Mouse (Mus musculus) intestine, embryonic 16.5 days (tissue): ENCODE data around the gene Prkn. TPM values are rescaled to one million over a fixed set of nuclear protein-coding genes. Genes with fewer than 3 reads are reported as not detected.

Experiments used
- ATAC-seq: fragments of 200-750 bp; cut with Nextera tagmentation; 2 replicates; pipeline ENCODE4 v1.8.0; 2017; ENCODE audit warnings: moderate TSS enrichment, moderate library complexity
- H3K27ac ChIP-seq: fragments of 300-500 bp; sonication (generic); 2 replicates; pipeline ENCODE4 v1.5.1; 2014; ENCODE audit warnings: mild to moderate bottlenecking, low read length
- H3K27me3 ChIP-seq: fragments of 300-500 bp; sonication (generic); replicated peaks from 2 replicates; pipeline ENCODE4 v1.6.1; 2014; ENCODE audit warnings: low read length, control low read depth, mixed read lengths; ENCODE audit not compliant: control insufficient read depth, insufficient read depth
- H3K36me3 ChIP-seq: fragments of 300-500 bp; sonication (generic); 2 replicates; pipeline ENCODE4 v1.6.1; 2014; ENCODE audit warnings: low read length, control low read depth; ENCODE audit not compliant: control insufficient read depth, insufficient read depth
- H3K4me1 ChIP-seq: fragments of 300-500 bp; sonication (generic); 2 replicates; pipeline ENCODE4 v1.6.1; 2014; ENCODE audit warnings: low read length, control low read depth, mixed read lengths; ENCODE audit not compliant: control insufficient read depth, insufficient read depth
- H3K4me2 ChIP-seq: fragments of 300-500 bp; sonication (generic); 2 replicates; pipeline ENCODE4 v1.6.1; 2014; ENCODE audit warnings: low read depth, low read length, control low read depth
- H3K4me3 ChIP-seq: fragments of 300-500 bp; sonication (generic); 2 replicates; pipeline ENCODE4 v1.5.1; 2014; ENCODE audit warnings: mild to moderate bottlenecking, low read length
- H3K9ac ChIP-seq: fragments of 300-500 bp; sonication (generic); 2 replicates; pipeline ENCODE4 v1.6.1; 2014; ENCODE audit warnings: low read depth, low read length
- H3K9me3 ChIP-seq: fragments of 300-500 bp; sonication (generic); 2 replicates; pipeline ENCODE4 v1.6.1; 2016; ENCODE audit warnings: low read length, control low read depth; ENCODE audit not compliant: control insufficient read depth
- WGBS: fragments of 180-500 bp; shearing (Covaris S2); extraction: QIAGEN DNeasy Blood & Tissue Kit; methylation state at CpG from one replicate; pipeline ENCODE4 v1.1.7; 2014; 5-methylcytosine and 5-hydroxymethylcytosine counted together
- polyA plus RNA-seq: library from polyadenylated mRNA; unstranded; fragments of >200 nt; fragmentation: Nextera tagmentation; extraction: Ambion mirVana; gene quantifications from 2 replicates; pipeline ENCODE4 v1.2.1, GENCODE M21; 2015

Gene Prkn
- polyA plus RNA-seq, 1 experiment from 2014 or later: 1.3 TPM

GRCm38 (mm10) chr17:11741161-11741560, 901.0 kb downstream of the Prkn start:
- 82% methylated on average over 5 of the region's 5 CpGs for WGBS
- H3K27me3 ChIP-seq: no peaks in the 10 kb centered on the region
- H3K4me2 ChIP-seq: no peak overlapping the region
- no peak overlapping the region for H3K27ac ChIP-seq
- no peaks in the 10 kb centered on the region for H3K4me1 ChIP-seq
- no peak overlapping the region for H3K9ac ChIP-seq
- no peaks in the 10 kb centered on the region for H3K36me3 ChIP-seq
- H3K4me3 ChIP-seq: no peak overlapping the region
- ATAC-seq: no peak
- no peaks in the 10 kb centered on the region for H3K9me3 ChIP-seq

- no peak overlapping the region for H3K4me3 ChIP-seq
- no peak for ATAC-seq
- no peak overlapping the region for H3K4me2 ChIP-seq
- no peaks in the 10 kb centered on the region for H3K9me3 ChIP-seq
- WGBS: 63% methylated on average over 2 of the region's 2 CpGs
- H3K36me3 ChIP-seq: no peaks in the 10 kb centered on the region
- no peak overlapping the region for H3K9ac ChIP-seq
- H3K27ac ChIP-seq: no peak overlapping the region
- H3K4me1 ChIP-seq: no peaks in the 10 kb centered on the region
- no peaks in the 10 kb centered on the region for H3K27me3 ChIP-seq
These were observed 911.1 kb downstream of the Prkn start for GRCm38 (mm10) chr17:11751251-11751650.

GRCm38 (mm10) chr17:11752686-11753085, 912.5 kb downstream of the Prkn start:
- Histone ChIP-seq H3K9me3 (no peaks in the 10 kb centered on the region), H3K27ac (no peak overlapping the region), H3K4me2 (no peak overlapping the region), H3K27me3 (no peaks in the 10 kb centered on the region), H3K4me3 (no peak overlapping the region), H3K4me1 (no peaks in the 10 kb centered on the region), H3K9ac (no peak overlapping the region), H3K36me3 (no peaks in the 10 kb centered on the region)
- no peak for ATAC-seq
- WGBS: 43% methylated on average over 2 of the region's 2 CpGs

- H3K4me1 ChIP-seq: no peaks in the 10 kb centered on the region
- H3K4me3 ChIP-seq: no peak overlapping the region
- H3K9me3 ChIP-seq: no peaks in the 10 kb centered on the region
- no peaks in the 10 kb centered on the region for H3K36me3 ChIP-seq
- no peak overlapping the region for H3K4me2 ChIP-seq
- H3K27me3 ChIP-seq: no peaks in the 10 kb centered on the region
- no peak for ATAC-seq
- no peak overlapping the region for H3K27ac ChIP-seq
- no peak overlapping the region for H3K9ac ChIP-seq
- WGBS: 74% methylated on average over 3 of the region's 3 CpGs
These were observed 924.9 kb downstream of the Prkn start for GRCm38 (mm10) chr17:11765117-11765516.

- WGBS: 69% methylated on average over 2 of the region's 2 CpGs
- ATAC-seq: no peak
- no peak overlapping the region for H3K4me2 ChIP-seq
These were observed 925.4 kb downstream of the Prkn start for GRCm38 (mm10) chr17:11765581-11765980.

GRCm38 (mm10) chr17:11767301-11767700, 927.1 kb downstream of the Prkn start:
- WGBS: 59% methylated on average over 4 of the region's 4 CpGs
- Histone ChIP-seq H3K9me3 (no peaks in the 10 kb centered on the region), H3K4me2 (no peak overlapping the region), H3K9ac (no peak overlapping the region), H3K4me3 (no peak overlapping the region), H3K27me3 (no peaks in the 10 kb centered on the region), H3K4me1 (no peaks in the 10 kb centered on the region), H3K36me3 (no peaks in the 10 kb centered on the region), H3K27ac (no peak overlapping the region)
- no peak for ATAC-seq

More at GRCm38 (mm10) chr17:11765581-11765980, 925.4 kb downstream of the Prkn start:
- no peak overlapping the region for H3K9ac ChIP-seq
- H3K4me1 ChIP-seq: no peaks in the 10 kb centered on the region
- H3K27ac ChIP-seq: no peak overlapping the region
- H3K27me3 ChIP-seq: no peaks in the 10 kb centered on the region
- H3K9me3 ChIP-seq: no peaks in the 10 kb centered on the region
- no peak overlapping the region for H3K4me3 ChIP-seq
- no peaks in the 10 kb centered on the region for H3K36me3 ChIP-seq

GRCm38 (mm10) chr17:11768345-11768744, 928.2 kb downstream of the Prkn start:
- no peak overlapping the region for H3K9ac ChIP-seq
- no peak overlapping the region for H3K4me3 ChIP-seq
- H3K9me3 ChIP-seq: no peaks in the 10 kb centered on the region
- H3K4me1 ChIP-seq: no peaks in the 10 kb centered on the region
- no peaks in the 10 kb centered on the region for H3K36me3 ChIP-seq
- no peak overlapping the region for H3K27ac ChIP-seq
- no peak for ATAC-seq
- H3K4me2 ChIP-seq: no peak overlapping the region
- H3K27me3 ChIP-seq: no peaks in the 10 kb centered on the region
- 84% methylated on average over 4 of the region's 4 CpGs for WGBS

- no peak for ATAC-seq
- H3K9me3 ChIP-seq: no peaks in the 10 kb centered on the region
- WGBS: 96% methylated on average over 1 of the region's 1 CpGs
These were observed 928.8 kb downstream of the Prkn start for GRCm38 (mm10) chr17:11768971-11769370.

GRCm38 (mm10) chr17:11769513-11769912, 929.3 kb downstream of the Prkn start:
- Histone ChIP-seq H3K4me1 (no peaks in the 10 kb centered on the region), H3K4me3 (no peak overlapping the region), H3K4me2 (no peak overlapping the region), H3K27me3 (no peaks in the 10 kb centered on the region), H3K9me3 (no peaks in the 10 kb centered on the region), H3K36me3 (no peaks in the 10 kb centered on the region), H3K27ac (no peak overlapping the region), H3K9ac (no peak overlapping the region)
- no peak for ATAC-seq
- WGBS: 78% methylated on average over 3 of the region's 3 CpGs

More at GRCm38 (mm10) chr17:11768971-11769370, 928.8 kb downstream of the Prkn start:
- Histone ChIP-seq H3K4me3 (no peak overlapping the region), H3K4me2 (no peak overlapping the region), H3K27me3 (no peaks in the 10 kb centered on the region), H3K36me3 (no peaks in the 10 kb centered on the region), H3K9ac (no peak overlapping the region), H3K27ac (no peak overlapping the region), H3K4me1 (no peaks in the 10 kb centered on the region)

GRCm38 (mm10) chr17:11779547-11779946, 939.4 kb downstream of the Prkn start:
- Histone ChIP-seq H3K4me1 (no peaks in the 10 kb centered on the region), H3K36me3 (no peaks in the 10 kb centered on the region), H3K4me2 (no peak overlapping the region), H3K27me3 (no peaks in the 10 kb centered on the region), H3K9ac (no peak overlapping the region), H3K4me3 (no peak overlapping the region), H3K27ac (no peak overlapping the region), H3K9me3 (no peaks in the 10 kb centered on the region)
- ATAC-seq: no peak
- 78% methylated on average over 11 of the region's 12 CpGs for WGBS
